Mouse (Mus musculus) adrenal gland, adult (tissue): ENCODE measurements around the gene Iqcf4.
A peak's percentile ranks its signal among the peaks of the same experiment; 100 is the strongest.
"Not testable (repeated sequence)": the region's sequence is repeated elsewhere in the genome, so short reads cannot be mapped to it uniquely, and the experiment has no call there.

Experiments
- DNase-seq, 2 experiments: peaks; one replicate each; pipeline ENCODE4 v3.0.0; 2022 to 2023; ENCODE audit warnings: low spot score in 1 of 2; ENCODE audit not compliant: inconsistent age in 2 of 2

Iqcf4 gene

GRCm38 (mm10) chr9:106570896-106571295 is at the start of gene Iqcf4:
Gene Iqcf4 (minus strand): TSS chr9:106570996.
- DNase-seq, result no peak

DNA sequence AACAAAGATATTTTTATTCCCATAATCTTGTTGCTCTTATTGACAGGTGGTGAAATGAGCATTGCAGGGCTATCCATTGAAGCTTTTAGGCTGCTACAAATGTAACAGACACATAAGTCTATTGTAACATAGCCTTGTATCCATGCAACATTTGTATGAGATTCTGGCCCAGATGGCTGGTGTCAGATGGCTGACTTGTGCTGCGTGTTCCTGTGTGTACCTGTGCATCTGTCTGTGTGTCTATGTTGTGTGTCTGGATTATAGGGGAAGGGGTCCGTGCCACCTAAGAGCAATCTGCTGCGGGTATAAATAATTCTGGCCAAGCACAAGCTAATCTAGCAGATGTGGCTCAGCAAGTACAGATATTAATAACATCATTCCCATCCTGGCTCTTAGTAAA is 46.7 kb upstream of the Iqcf4 start:
- DNase-seq, result no peak

GRCm38 (mm10) chr9:106616306-106616705 is 45.5 kb upstream of the Iqcf4 start:
- no peak for DNase-seq

- DNase-seq, result no peak
Measured at GRCm38 (mm10) chr9:106614616-106615015, 43.8 kb upstream of the Iqcf4 start.

- DNase-seq, result no peak
Measured at GRCm38 (mm10) chr9:106613951-106614350, 43.2 kb upstream of the Iqcf4 start.

- no peak for DNase-seq
Measured at GRCm38 (mm10) chr9:106610727-106611126, 39.9 kb upstream of the Iqcf4 start.

DNA sequence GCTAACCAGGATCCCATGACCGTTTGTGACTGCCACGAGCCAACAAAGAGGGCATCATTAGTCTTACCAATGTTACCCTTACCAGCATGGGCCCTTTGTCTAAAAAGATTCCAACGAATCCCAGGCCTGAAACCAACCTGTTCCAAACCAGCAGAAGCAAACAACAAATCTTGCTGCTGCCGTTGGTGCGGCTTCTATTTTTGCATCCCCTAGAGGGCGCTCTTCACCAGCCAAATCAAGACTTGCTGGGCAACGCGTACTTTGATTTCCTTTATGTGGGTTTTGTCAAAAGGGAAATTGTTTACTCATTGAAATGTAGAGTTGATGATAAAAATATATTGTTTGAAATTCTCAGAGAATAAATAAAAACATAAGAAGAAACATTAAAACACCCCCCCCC is 29.8 kb upstream of the Iqcf4 start:
- DNase-seq, result peak; percentile 44 to 78

GRCm38 (mm10) chr9:106598466-106598865 is 27.7 kb upstream of the Iqcf4 start:
- peak; percentile 31 to 73 for DNase-seq

DNA sequence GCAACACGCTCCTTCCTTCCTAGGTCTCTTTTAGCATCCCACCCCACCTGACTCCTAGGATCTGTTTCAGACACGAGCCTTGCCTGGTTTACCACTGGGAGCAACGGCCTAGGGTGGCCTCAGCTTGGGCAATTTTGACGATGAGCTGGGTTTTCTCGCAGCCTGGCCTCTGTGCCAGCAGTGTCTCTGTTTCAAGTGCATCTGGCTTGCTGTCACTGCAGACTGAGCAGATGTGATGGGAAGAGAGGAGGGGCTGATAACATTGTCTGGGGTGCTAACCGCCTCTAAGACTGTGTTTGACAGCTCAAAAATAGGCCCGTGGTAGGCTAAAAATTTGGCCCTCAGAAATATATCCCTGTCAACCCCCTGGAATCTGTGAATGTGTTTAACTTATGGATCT is 25.0 kb upstream of the Iqcf4 start:
- DNase-seq, result no peak

- DNase-seq, result not testable (repeated sequence)
Measured at GRCm38 (mm10) chr9:106595402-106595801, 24.6 kb upstream of the Iqcf4 start.

- DNase-seq, result no peak
Measured at GRCm38 (mm10) chr9:106592158-106592557, 21.4 kb upstream of the Iqcf4 start.

- DNase-seq, result no peak
Measured at GRCm38 (mm10) chr9:106582552-106582951, 11.8 kb upstream of the Iqcf4 start.

DNA sequence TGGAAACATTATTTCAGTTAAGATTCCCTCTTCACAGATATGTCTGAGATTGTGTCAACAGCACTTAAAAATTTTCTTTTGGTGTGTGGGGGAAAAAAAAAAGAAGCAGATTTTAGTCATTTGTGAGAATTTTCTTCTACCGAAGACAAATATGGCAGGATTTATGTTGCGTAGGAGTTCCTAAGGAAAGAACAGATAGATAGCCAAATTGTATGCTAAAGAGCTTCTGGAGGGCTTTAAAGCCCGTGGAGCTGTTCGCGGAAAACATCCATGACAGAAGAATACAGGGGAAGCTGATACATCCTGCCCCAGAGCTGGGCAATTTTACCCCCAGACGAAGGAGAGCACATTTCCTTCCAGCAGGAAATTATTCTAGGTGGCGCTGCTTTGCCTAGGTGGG is 9.2 kb upstream of the Iqcf4 start:
- no peak for DNase-seq

DNA sequence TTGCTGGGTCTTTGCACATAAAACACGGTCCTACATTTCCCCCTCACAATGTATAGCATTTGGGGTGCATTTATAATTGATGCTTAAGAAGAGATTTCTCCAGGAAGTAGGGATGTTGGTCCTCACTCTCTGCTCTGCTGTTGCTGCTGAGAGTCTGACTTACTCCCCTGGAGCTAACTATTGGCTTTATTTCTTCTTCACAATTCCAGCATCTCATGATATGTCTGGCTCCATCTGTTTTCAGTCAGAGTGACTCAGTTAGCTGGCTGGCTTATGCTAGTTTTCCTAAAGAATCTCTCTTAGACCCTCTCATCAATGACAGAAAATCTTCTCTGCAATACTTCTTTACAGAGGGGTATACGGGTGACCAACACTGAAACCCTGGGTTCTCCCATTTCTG is 5.3 kb upstream of the Iqcf4 start:
- DNase-seq, result no peak

- no peak for DNase-seq
Measured at GRCm38 (mm10) chr9:106573366-106573765, 2.6 kb upstream of the Iqcf4 start.

GRCm38 (mm10) chr9:106572186-106572585 is 1.4 kb upstream of the Iqcf4 start:
- no peak for DNase-seq

- DNase-seq, result peak; percentile 3 to 22
Measured at GRCm38 (mm10) chr9:106566437-106566836, 4.4 kb downstream of the Iqcf4 start.

DNA sequence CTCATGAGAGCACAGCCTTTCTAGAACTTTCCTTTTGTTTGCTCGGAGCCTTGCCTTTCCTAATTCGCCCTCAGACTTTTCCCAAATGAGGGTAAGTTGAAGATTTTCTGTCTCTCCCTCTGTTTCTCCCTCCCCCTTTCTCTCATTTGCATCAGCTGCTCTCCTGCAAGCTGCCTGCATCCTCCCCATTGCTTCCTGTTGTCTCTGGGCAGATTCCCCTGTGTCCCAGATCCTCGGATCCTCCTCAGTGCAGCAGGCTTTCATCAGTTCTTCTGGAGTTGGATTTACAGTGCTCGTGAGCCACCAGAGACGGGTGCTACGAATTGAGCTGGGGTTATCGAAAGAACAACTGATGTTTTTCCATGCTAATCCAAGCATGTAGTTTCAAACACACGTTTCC is 6.8 kb downstream of the Iqcf4 start:
- no peak for DNase-seq

GRCm38 (mm10) chr9:106562291-106562690 is 8.5 kb downstream of the Iqcf4 start:
- DNase-seq, result no peak

- no peak for DNase-seq
Measured at GRCm38 (mm10) chr9:106561531-106561930, 9.3 kb downstream of the Iqcf4 start, which contains the start of gene Iqcf3. Gene Iqcf3 (minus strand): TSS chr9:106561631.

GRCm38 (mm10) chr9:106534975-106535374 is 35.8 kb downstream of the Iqcf4 start:
- DNase-seq, result no peak

DNA sequence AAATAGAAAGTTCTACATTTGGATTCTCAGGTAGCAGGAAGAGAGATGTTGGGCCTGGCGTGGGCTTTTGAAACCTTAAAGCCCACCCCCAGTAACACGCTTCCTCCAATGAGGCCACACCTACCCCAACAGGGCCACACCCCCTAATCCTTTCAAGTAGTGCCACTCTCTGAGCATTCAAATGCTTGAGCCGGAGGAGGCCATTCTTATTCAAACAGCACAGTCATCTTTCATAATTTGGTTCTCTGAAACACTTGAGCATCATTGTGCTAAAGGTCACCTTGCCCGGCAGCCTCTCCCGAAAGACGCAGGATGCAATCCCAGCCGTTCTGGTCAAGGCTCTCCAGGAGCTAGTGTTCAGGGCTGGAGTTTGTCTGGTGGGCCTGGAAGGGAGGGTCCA is 36.5 kb downstream of the Iqcf4 start:
- no peak for DNase-seq

GRCm38 (mm10) chr9:106531833-106532232 is 39.0 kb downstream of the Iqcf4 start:
- peak; percentile 5 to 39 for DNase-seq

DNA sequence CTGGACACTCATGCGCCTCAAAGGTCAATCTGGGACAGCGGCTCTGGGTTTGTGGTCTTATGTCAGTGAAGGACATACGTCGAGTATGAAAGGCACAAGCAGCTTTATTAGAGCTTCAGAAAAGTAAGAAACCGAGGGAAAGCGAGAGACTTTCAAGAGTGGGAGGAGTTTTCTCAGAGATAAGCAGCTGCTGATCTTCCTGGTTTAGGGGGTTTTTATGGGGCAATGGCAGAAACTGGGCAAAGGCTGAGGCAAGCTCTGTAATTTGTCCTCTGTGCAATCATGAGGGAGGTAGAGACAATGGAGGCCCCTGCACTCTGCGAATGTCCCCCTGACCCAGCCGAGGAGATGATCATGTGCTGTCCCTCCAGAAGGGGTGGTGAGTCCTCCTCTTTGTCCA is 50.9 kb downstream of the Iqcf4 start:
- no peak for DNase-seq
